Mouse (Mus musculus): Measurements from ENCODE around the gene Efnb3. TPM values are rescaled to one million over a fixed set of nuclear protein-coding genes. Genes with fewer than 3 reads are reported as not detected.
A peak's percentile ranks its signal among the peaks of the same experiment; 100 is the strongest.

The Efnb3 gene
- polyA plus RNA-seq, 1 experiment from 2014 or later = 10.2 TPM

DNA sequence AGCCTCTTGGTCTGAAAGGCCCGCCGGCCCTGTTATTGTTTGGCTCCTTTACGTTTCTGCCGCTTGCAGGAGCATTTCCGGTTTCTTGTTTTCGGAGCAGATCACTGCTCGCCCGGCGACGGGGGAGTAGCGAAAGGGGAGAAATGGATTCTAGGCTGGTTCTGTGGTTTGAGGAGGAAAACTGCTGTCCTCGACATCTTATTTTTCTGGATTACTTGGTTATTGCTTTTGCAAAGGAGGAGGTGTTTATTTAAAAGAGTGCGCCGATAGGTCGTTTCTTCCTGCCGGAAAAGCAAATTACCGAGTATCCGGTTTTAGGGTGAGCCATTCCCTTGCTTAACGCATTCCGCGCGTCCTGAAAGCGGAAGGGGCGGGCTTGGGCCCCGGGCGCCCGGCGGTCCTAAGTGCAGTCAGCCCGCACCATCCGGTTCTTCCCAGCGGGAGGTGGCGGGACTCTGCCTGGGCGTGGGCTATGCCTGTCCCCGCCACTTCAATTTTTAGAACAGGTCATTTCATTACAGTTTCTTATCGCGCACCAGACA is 21.2 kb upstream of the Efnb3 start:
- H3K27me3 ChIP-seq (replicated peaks) = no peaks in the 10 kb centered on the region
- H3K36me3 ChIP-seq = no peaks in the 10 kb centered on the region
- under 1% methylated on average over 36 of the region's 36 CpGs for WGBS
- peak overlapping the region; percentile 83 for H3K4me2 ChIP-seq (replicated peaks)
- peak; percentile 83 for ATAC-seq
- H3K4me1 ChIP-seq (replicated peaks) = peaks cover 28% of the 10 kb centered on the region
- no peaks in the 10 kb centered on the region for H3K9me3 ChIP-seq
- H3K9ac ChIP-seq = peak overlapping the region; percentile 72
- H3K27ac ChIP-seq = peak overlapping the region; percentile 94
- peak overlapping the region; percentile 64 for H3K4me3 ChIP-seq (replicated peaks)

DNA sequence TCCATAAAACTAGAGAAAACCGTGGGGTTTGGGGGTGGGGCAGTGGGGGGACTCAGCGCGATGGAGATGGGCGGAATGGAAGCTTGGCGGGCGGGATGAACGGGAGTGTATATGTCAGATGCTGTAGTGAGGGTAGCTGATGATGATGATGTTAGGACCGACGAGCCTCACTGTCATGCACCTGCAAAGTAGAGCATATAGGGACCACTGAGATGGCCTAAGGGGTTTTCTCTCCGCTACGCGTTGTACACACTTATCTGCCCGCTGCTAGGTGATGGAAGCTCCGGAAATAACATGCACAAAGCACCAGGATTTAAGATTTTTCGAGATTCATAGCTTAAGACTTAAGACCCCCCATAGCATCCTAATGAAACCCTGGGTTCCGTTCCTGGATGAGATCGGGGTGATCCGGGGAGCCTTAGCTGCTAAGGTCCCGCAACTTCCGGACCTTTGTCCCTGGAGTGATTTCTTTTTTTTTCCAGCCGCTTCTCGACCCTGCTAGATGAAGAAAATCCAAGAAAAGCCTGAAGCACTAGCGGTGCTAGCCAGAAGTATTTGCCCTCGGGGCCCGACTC is 20.7 kb upstream of the Efnb3 start:
- Histone ChIP-seq H3K9ac (peak overlapping the region; percentile 72), H3K9me3 (no peaks in the 10 kb centered on the region), H3K27ac (peak overlapping the region; percentile 94), H3K4me3 (replicated peaks) (peak overlapping the region; percentile 64), H3K4me1 (replicated peaks) (peaks cover 28% of the 10 kb centered on the region), H3K27me3 (replicated peaks) (no peaks in the 10 kb centered on the region), H3K4me2 (replicated peaks) (peak overlapping the region; percentile 83), H3K36me3 (no peaks in the 10 kb centered on the region)
- WGBS = under 1% methylated on average over 25 of the region's 25 CpGs
- peak; percentile 5; the same call in 1 of the 2 replicates for ATAC-seq

DNA sequence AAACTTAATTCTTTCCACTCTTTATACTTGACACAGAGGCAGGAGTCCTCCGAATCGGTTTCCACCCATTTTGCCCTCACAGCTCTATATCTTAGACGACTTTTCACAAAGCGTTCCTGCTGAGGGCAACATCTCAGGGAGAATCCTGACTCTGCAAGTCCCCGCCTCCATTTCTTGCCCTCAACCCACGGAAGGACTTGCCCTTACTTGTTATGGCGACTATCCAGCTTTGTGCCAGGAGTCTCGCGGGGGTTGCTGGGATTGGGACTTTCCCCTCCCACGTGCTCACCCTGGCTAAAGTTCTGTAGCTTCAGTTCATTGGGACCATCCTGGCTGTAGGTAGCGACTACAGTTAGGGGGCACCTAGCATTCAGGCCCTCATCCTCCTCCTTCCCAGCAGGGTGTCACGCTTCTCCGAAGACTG is 20.1 kb upstream of the Efnb3 start, which contains the start of the genes Wrap53 and Trp53:
Wrap53 (minus strand) TSS at position 165 of the 424 bp plus-strand sequence.
Trp53 (plus strand) TSS at position 269 of the 424 bp plus-strand sequence.
- Histone ChIP-seq H3K4me1 (replicated peaks) (peaks cover 28% of the 10 kb centered on the region), H3K4me2 (replicated peaks) (peak within 1 kb of the TSS; percentile 83), H3K9ac (peak within 1 kb of the TSS; percentile 72), H3K36me3 (no peaks in the 10 kb centered on the region), H3K27ac (peak within 1 kb of the TSS; percentile 94), H3K9me3 (no peaks in the 10 kb centered on the region), H3K4me3 (replicated peaks) (peak within 1 kb of the TSS; percentile 73), H3K27me3 (replicated peaks) (no peaks in the 10 kb centered on the region)
- ATAC-seq = peak; percentile 68
- WGBS = under 1% methylated on average over 13 of the region's 13 CpGs

DNA sequence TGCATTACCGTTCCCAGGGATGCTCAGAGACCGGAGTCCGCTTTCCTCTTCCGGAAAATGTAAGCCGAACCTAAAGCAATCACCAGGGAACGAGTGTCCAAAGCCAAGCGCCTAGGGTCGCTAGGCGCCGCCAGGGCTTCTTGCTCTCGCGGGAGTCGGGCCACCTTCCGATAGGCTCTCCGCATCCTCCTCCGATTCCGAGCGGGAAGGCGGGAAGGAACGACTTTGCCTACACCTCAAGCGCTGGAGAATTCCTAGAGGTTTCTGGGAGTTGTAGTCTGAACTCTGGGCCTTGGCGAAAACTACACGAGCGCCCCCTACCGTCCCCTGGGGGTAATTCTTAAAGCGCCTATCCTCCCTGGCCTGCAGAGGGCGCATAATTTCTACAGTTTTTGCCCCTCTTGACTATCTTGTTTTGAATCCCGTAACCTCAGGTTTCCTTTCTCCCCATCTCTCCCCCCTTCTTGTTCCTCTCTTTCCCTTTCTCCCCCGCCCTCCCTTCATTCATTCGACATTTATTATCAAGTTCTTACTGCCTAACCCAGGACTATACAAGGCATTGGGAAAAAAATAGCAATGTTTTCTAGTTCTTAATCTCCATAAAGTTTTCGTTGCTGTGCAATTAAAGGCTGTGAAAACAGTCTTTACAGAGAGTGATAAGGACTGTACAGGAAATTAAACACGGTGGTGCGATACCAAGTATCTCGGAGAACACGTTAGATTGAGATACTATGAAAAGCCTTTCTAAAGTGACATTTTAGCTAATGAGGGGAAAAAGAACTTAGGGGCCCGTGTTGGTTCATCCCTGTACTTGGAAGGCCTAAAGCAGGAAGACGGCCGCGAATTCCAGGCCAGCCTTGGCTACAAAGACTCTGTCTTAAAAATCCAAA is 19.4 kb upstream of the Efnb3 start:
- H3K36me3 ChIP-seq = peaks cover 5% of the 10 kb centered on the region; the same call in 1 of the 2 replicates
- 1% methylated on average over 39 of the region's 39 CpGs for WGBS

DNA sequence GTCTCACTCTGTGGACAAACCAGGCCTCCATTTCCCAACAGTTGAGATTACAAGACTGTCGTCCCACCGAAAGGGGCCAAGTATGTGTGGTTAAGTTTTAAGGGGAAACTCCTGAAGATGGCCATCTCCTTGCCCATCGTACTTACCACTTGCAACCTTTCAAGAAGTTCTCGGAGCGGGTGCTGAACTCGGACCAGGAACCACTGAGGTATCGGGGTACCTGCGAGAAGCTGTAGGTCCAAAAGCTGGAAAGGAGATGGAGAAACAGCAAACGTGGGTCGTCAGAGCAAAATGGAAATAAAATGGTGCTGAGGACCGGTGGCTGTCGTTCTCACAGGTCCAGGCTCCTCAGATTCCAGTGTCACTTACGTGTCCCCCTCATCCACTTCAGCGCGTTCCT is 18.3 kb upstream of the Efnb3 start:
- no peak for ATAC-seq
- peak overlapping the region; percentile 61 for H3K9ac ChIP-seq

More for the DNA sequence above, 19.4 kb upstream of the Efnb3 start:
- ATAC-seq = peak; percentile 91
- no peaks in the 10 kb centered on the region for H3K27me3 ChIP-seq (replicated peaks)
- no peaks in the 10 kb centered on the region for H3K9me3 ChIP-seq
- H3K4me3 ChIP-seq (replicated peaks) = peak overlapping the region; percentile 73
- H3K4me2 ChIP-seq (replicated peaks) = peak overlapping the region; percentile 83
- peaks cover 28% of the 10 kb centered on the region for H3K4me1 ChIP-seq (replicated peaks)
- peak overlapping the region; percentile 94 for H3K27ac ChIP-seq
- peak overlapping the region; percentile 72 for H3K9ac ChIP-seq

DNA sequence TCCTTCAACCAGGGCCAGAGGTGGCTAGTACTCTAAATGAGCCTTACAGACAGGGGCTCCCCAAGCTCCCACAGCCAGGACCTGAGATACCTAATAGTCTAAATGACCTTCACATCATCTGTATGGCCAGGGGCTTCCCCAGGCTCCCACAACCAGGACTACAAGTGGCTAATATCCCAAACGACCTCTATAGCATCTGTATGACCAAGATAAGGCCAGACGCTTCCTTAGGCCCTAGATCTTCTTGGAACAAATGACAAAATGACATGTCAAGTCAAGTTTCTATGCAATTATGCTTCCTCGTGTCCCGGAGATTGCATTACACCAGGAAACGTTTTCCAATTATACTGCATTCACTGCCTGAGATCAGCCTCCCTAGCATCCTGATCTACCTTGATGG is 16.3 kb upstream of the Efnb3 start:
- no peak overlapping the region for H3K27ac ChIP-seq
- no peak overlapping the region for H3K4me3 ChIP-seq (replicated peaks)
- ATAC-seq = no peak
- peaks cover 15% of the 10 kb centered on the region for H3K4me1 ChIP-seq (replicated peaks)
- H3K36me3 ChIP-seq = peaks cover 5% of the 10 kb centered on the region; the same call in 1 of the 2 replicates
- no peak overlapping the region for H3K9ac ChIP-seq
- no peak overlapping the region for H3K4me2 ChIP-seq (replicated peaks)
- WGBS = 65% methylated on average over 5 of the region's 5 CpGs
- no peaks in the 10 kb centered on the region for H3K9me3 ChIP-seq
- no peaks in the 10 kb centered on the region for H3K27me3 ChIP-seq (replicated peaks)

More for the DNA sequence above, 18.3 kb upstream of the Efnb3 start:
- peak overlapping the region; percentile 81; the same call in 1 of the 2 replicates for H3K27ac ChIP-seq
- no peaks in the 10 kb centered on the region for H3K27me3 ChIP-seq (replicated peaks)
- no peaks in the 10 kb centered on the region for H3K9me3 ChIP-seq
- 9% methylated on average over 15 of the region's 15 CpGs for WGBS
- H3K36me3 ChIP-seq = peaks cover 5% of the 10 kb centered on the region; the same call in 1 of the 2 replicates
- peak overlapping the region; percentile 73 for H3K4me3 ChIP-seq (replicated peaks)
- peak overlapping the region; percentile 83 for H3K4me2 ChIP-seq (replicated peaks)
- peaks cover 28% of the 10 kb centered on the region for H3K4me1 ChIP-seq (replicated peaks)

DNA sequence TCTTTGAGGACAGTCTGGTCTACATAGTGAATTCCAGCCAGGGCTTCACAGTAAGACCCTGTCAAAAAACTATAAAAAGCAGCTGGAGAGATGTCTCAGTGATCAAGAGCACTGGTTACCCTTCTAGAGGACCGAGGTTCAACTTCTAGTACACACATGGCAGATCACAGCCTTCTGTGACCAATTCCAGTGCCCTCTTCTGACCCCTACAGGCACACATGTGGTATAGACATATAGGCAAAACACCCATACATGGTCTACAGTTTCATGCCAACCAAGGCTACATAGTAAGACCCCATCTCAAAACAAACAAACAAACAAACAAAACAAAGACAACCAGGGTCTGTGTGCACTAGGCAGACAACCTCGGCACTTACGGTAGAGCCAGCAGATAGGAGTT is 15.2 kb upstream of the Efnb3 start:
- peaks cover 15% of the 10 kb centered on the region for H3K4me1 ChIP-seq (replicated peaks)
- H3K4me2 ChIP-seq (replicated peaks) = no peak overlapping the region
- peaks cover 10% of the 10 kb centered on the region; the same call in 1 of the 2 replicates for H3K36me3 ChIP-seq
- no peak overlapping the region for H3K9ac ChIP-seq
- H3K9me3 ChIP-seq = no peaks in the 10 kb centered on the region
- no peak overlapping the region for H3K4me3 ChIP-seq (replicated peaks)
- no peak for ATAC-seq
- no peak overlapping the region for H3K27ac ChIP-seq
- H3K27me3 ChIP-seq (replicated peaks) = no peaks in the 10 kb centered on the region
- WGBS = 64% methylated on average over 3 of the region's 3 CpGs

DNA sequence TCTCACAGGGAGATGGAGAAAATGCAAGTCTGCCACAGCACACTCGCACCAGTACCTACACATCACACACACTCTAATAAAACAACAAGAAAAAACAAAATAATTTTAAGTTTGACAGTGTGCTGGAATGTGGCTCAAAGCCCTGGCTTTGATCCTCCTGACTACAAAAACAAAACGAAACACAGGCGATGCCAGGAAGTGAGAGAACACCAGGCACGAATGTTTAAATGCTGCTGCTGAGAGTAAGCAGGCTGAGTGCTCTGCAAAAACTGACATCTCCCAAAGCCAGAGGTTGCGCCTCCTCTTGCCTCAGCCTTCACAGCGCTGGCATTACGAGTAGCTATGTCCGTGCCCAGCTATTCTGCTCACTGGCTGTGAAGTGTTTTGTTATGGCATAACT is 5.1 kb upstream of the Efnb3 start:
- no peak overlapping the region for H3K27ac ChIP-seq
- H3K9ac ChIP-seq = no peak overlapping the region
- H3K27me3 ChIP-seq (replicated peaks) = no peaks in the 10 kb centered on the region
- 70% methylated on average over 8 of the region's 8 CpGs for WGBS
- ATAC-seq = no peak
- H3K9me3 ChIP-seq = no peaks in the 10 kb centered on the region
- peaks cover 12% of the 10 kb centered on the region for H3K36me3 ChIP-seq
- peaks cover 9% of the 10 kb centered on the region for H3K4me1 ChIP-seq (replicated peaks)
- no peak overlapping the region for H3K4me2 ChIP-seq (replicated peaks)
- H3K4me3 ChIP-seq (replicated peaks) = no peak overlapping the region

DNA sequence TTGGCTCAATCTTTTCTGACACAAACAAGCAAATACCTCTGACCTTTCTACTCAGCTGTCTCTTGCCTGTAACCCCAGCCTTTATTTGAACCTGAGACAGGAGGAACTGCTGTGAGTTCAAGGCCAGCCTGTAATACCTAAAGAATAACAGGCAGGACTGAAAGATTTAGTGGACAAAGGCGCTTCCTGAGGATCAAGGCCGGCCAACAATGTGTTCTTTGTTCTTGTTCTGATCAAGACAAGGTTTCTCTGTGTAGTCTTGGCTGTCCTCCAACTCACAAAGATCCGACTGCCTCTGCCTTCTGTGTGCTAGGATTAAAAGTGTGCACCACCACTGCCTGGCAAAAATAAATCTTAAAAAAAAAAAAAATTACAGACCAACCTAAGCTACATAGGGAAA is 4.4 kb upstream of the Efnb3 start:
- ATAC-seq = no peak
- Histone ChIP-seq H3K9ac (no peak overlapping the region), H3K27me3 (replicated peaks) (no peaks in the 10 kb centered on the region), H3K9me3 (no peaks in the 10 kb centered on the region), H3K27ac (no peak overlapping the region), H3K4me1 (replicated peaks) (peaks cover 16% of the 10 kb centered on the region), H3K4me3 (replicated peaks) (no peak overlapping the region), H3K4me2 (replicated peaks) (no peak overlapping the region), H3K36me3 (peaks cover 12% of the 10 kb centered on the region)
- WGBS = 56% methylated on average over 3 of the region's 3 CpGs

DNA sequence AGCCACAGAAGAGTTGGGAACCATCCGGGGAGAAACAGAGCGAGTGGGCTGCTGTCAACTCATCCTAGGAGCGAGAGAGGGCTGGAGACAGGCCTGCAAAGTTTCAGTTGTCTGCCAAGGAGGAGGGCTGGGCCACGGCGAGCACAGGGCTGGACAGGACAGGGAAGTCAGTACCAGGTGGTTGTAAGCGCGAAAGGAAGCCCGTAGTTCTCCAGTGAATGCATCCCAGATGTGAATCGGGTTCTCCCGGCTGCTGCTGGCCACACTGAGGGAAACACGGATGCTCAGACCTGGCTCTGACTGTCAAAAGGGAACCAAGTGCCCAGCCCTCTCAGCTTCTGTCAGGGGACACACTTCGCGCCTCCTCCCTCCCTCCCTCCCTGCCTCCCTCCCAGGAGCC is 3.4 kb upstream of the Efnb3 start:
- Histone ChIP-seq H3K27ac (no peak overlapping the region), H3K4me3 (replicated peaks) (no peak overlapping the region), H3K36me3 (peaks cover 12% of the 10 kb centered on the region), H3K4me1 (replicated peaks) (peaks cover 23% of the 10 kb centered on the region), H3K9ac (no peak overlapping the region), H3K4me2 (replicated peaks) (no peak overlapping the region), H3K27me3 (replicated peaks) (no peaks in the 10 kb centered on the region), H3K9me3 (no peaks in the 10 kb centered on the region)
- WGBS = 62% methylated on average over 13 of the region's 13 CpGs
- no peak for ATAC-seq

DNA sequence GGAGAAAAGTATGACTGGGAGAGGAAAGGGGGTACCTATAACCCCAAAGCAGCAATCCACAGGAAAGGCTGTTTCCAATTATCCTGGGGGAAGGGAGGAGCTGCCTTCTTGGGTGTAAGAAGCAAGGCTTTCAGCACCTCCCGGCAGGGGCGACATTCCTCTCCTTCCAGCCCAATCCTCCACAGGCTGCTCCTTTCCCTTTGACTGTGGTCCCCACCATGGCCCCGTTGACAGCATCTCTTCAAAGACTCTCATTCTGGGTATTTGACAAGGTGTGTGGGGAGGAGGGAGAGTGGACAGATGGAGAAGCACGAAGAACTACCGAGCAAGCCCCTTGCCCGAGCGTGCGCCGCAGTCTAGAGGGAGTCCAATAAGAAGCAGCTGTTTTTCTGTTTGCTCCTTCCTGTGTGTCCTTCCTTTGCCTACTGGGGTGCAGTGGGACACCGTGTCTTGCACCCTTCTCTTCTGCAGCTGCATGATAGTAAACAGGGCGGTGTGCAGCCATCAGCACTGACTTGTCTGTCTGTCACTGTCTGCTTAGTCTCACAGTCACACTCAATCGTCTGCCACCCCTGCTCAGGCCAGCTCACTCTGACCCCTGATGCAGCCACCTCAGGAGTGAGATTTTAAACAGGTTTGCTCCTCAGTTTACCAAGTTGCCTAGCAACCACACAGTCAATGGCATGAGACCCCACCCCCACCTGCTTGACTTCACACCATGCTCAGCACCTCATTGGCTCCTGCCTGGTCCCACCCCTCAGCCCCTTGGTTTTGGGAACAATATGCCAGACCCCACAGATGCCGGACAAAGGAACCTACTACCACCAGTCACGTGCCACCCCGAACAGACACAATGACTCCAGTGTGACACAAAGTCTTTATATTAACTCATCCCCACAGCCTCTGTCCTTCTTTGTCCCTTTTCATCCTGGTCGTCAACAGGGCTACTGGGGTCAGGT is 1.2 kb upstream of the Efnb3 start:
- Histone ChIP-seq H3K36me3 (peaks cover 9% of the 10 kb centered on the region; the same call in 1 of the 2 replicates), H3K4me2 (replicated peaks) (peak overlapping the region; percentile 96), H3K27me3 (replicated peaks) (no peaks in the 10 kb centered on the region), H3K4me3 (replicated peaks) (peak overlapping the region; percentile 56; the same call in 1 of the 2 replicates), H3K9ac (no peak overlapping the region; the same call in 1 of the 2 replicates), H3K4me1 (replicated peaks) (peaks cover 23% of the 10 kb centered on the region), H3K9me3 (no peaks in the 10 kb centered on the region), H3K27ac (no peak overlapping the region)
- 42% methylated on average over 16 of the region's 16 CpGs for WGBS
- ATAC-seq = no peak
